Mouse (Mus musculus) megakaryocyte, embryonic 14.5 days (primary cell): ENCODE measurements around the gene Actr5.

ENCODE experiments used
- FLI1 ChIP-seq: IDR thresholded peaks from 2 replicates; pipeline ENCODE4 v1.6.1; 2012; ENCODE audit warnings: low read length, inconsistent platforms, mixed read lengths
- GATA1 ChIP-seq: IDR thresholded peaks from 3 replicates; pipeline ENCODE4 v1.6.1; 2012; ENCODE audit warnings: mixed read lengths, low read length, inconsistent platforms, borderline replicate concordance

DNA sequence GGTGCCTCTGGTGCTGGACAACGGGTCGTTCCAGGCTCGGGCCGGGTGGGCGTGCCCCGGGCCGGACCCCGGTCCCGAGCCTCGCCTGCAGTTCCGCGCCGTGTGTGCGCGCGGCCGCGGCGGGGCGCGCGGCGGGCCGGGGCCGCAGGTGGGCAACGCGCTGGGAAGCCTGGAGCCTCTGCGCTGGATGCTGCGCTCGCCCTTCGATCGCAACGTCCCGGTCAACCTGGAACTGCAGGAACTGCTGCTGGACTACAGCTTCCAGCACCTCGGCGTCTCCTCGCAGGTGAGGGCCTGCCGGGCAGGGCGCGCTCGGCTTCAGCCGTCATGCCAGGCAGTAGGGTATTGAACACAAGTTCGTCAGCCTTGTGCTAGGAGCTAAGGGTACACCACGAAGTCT is 543 bp downstream of the Actr5 start:
- TF ChIP-seq GATA1 (no peak), FLI1 (no peak)
